Mouse (Mus musculus) mouse trophoblast stem cell (cell line): ENCODE results near the gene Traf3.

Source experiments
- in situ Hi-C, 2 experiments: fragments of 300-500 bp; cut with MseI, MboI; formaldehyde crosslinking; loops; 2 replicates in 1 of 2; 3 replicates in 1 of 2; pipeline ENCODE4 v1.15.1; 2025

Traf3 gene

GRCm38 (mm10) chr12:111263650-111264049, 97.5 kb downstream of the Traf3 start:
- in situ Hi-C loops, result no loop called here

GRCm38 (mm10) chr12:111265212-111265611, 99.0 kb downstream of the Traf3 start:
- in situ Hi-C loops, result no loop called here

- in situ Hi-C loops, result no loop called here
These were observed 100.4 kb downstream of the Traf3 start for GRCm38 (mm10) chr12:111266592-111266991.

- in situ Hi-C loops, result no loop called here
These were observed 101.6 kb downstream of the Traf3 start for GRCm38 (mm10) chr12:111267673-111268325.

GRCm38 (mm10) chr12:111270629-111271277, 104.6 kb downstream of the Traf3 start, which contains the start of gene Amn:
TSS of gene Amn (plus strand) at chr12:111271095.
- in situ Hi-C loops, result no loop called here

DNA sequence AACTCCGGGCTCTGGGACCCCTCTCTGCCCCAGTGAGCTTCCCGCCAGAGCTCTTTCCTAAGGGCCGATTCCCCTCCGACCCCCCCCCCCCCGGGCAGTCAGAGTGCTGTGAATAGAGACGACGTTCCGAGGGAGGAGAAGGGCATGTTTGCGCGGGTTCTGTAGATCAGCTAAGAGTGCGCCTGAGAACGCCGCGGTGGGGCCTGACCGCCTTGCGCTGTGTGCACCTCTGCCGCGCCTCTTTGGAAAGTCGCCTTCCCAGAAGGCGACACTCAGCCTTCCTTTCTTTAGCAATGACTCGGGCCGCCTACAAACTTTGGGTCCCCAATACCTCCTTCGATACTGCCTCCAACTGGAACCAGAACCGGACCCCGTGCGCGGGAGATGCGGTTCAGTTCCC, 105.2 kb downstream of the Traf3 start:
- in situ Hi-C loops, result no loop called here

GRCm38 (mm10) chr12:111271966-111272365, 105.8 kb downstream of the Traf3 start:
- in situ Hi-C loops, result no loop called here

GRCm38 (mm10) chr12:111272420-111272819, 106.2 kb downstream of the Traf3 start:
- in situ Hi-C loops, result no loop called here

- in situ Hi-C loops, result no loop called here
These were observed 107.8 kb downstream of the Traf3 start for GRCm38 (mm10) chr12:111274006-111274405.

DNA sequence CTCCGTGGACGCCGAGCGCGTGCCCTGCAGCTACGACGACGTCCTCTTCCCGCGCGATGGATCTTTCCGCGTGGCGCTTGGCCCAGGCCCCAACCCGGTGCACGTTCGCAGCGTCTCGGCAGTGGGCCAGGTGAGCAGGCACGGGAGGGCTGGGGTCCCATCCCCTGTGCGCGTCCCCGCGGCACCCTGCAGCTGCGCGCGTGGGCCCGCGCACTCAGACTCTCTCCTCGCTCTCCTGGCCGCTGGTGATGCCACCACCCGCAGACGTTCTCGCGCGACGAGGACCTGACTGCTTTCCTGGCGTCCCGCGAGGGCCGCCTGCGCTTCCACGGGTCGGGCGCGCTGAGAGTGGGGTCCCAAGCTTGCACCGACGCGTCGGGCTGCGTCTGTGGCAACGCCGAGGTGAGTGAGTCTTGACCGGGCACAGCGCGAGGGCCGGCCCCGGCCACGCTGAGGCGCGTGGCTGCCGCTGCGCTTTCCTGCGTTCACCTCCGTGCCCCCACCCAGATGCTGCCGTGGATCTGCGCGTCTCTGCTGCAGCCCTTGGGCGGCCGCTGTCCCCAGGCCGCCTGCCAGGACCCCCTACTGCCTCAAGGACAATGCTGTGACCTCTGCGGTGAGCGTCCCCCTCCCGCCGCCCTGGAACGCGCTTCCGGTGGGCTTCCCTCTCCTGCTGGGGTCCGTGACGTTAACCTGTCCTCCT, 108.4 kb downstream of the Traf3 start:
- in situ Hi-C loops, result no loop called here

DNA sequence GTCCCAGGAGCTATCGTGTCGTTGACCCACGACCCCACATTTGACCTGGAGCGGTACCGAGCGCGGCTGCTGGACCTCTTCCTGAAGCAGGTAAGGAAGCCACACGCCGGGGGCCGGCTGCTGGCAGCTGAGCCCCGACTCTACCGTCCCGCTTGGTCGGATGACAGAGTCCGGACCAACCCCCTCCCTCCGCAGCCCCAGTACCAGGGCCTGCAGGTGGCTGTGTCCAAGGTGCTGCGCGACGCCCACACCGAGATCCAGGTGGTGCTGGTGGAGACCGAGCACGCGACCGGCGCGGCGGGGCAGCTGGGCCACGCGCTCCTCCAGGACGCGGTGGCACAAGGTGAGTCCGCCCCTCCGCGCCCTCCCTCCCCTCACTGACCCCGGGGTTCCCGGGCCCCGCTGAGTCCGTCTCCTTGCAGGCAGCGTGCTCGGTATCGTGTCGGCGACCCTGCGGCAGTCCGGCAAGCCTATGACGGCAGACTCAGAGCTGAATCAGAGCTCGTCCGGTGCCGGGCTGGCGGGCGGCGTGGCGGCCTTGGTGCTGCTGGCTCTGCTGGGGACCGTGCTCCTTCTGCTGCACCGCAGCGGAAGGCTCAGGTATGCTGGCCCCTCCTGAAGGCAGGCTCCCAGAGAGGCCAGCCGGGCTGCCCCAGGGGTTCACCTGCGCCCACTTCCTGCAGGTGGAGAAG, 109.1 kb downstream of the Traf3 start:
- in situ Hi-C loops, result no loop called here

DNA sequence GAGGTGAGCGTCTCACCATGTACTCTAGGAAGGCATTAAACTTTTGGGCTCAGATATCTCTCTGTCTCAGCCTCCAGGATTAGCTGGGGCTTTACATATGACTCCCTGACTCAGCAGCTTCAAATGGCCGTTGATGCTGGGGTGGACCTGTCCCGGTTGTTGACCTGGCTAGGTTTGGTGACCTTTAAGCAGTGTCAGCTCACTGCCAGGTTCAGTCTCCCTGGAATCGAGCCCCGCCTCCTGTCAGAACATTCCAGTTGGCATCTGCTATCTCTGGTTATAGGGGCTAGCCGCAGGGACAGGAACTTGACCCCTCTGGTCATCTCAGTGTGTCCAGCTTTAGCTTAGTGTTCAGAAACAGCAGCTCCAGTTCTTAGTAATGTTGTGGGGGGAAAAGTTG, 110.2 kb downstream of the Traf3 start:
- in situ Hi-C loops, result no loop called here

GRCm38 (mm10) chr12:111283573-111283972, 117.4 kb downstream of the Traf3 start:
- in situ Hi-C loops, result no loop called here

- in situ Hi-C loops, result no loop called here
These were observed 118.4 kb downstream of the Traf3 start for GRCm38 (mm10) chr12:111284532-111284931.

- in situ Hi-C loops, result no loop called here
These were observed 126.9 kb downstream of the Traf3 start for GRCm38 (mm10) chr12:111293025-111293424.

DNA sequence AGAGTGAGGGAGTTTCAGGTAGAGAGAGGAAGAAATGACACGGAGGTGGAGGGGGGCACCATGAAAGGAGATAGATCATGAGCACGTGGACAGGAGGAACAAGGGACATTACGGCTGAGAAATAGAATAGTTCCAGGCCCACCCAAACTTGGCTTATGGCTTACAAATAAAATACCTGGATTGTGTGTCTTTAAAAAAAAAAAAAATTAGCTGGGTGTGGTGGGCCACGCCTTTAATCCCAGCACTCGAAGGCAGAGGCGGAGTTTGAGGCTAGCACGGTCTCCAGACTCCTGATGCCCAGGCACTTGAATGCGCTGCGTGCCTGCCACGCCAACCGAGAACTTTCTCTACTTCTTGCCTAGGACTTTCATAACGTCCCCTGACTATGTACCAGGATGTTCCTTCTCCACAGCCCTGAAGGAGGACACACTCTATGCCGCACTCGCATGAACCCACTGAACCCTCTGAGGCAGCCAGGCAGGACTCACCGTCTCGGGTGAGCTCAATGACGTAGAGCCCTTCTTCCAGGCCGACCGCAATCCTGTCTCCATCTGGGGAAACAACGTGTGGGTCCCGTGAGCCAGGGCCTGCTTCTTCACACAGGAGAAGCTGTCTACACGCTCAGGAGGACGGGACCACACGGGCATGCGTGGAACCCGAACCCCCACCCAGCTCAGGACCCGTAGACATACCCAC, 135.3 kb downstream of the Traf3 start:
- in situ Hi-C loops, result no loop called here

DNA sequence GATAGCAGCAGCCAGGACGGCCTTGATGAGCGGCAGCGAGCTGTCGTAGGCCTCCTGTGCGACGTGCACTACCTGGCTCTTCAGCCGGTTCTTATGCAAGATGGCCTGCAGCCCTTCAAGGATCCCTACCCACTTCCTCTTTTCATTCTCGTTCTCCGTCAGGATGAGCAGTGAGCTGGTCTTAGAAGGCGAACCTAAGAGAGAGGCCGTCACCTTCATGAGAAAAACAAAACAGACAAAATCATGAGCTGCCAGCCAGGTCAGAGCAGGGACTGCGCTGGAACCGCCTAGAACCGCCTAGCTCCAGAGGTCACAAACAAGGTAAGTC, 135.8 kb downstream of the Traf3 start:
- in situ Hi-C loops, result no loop called here

DNA sequence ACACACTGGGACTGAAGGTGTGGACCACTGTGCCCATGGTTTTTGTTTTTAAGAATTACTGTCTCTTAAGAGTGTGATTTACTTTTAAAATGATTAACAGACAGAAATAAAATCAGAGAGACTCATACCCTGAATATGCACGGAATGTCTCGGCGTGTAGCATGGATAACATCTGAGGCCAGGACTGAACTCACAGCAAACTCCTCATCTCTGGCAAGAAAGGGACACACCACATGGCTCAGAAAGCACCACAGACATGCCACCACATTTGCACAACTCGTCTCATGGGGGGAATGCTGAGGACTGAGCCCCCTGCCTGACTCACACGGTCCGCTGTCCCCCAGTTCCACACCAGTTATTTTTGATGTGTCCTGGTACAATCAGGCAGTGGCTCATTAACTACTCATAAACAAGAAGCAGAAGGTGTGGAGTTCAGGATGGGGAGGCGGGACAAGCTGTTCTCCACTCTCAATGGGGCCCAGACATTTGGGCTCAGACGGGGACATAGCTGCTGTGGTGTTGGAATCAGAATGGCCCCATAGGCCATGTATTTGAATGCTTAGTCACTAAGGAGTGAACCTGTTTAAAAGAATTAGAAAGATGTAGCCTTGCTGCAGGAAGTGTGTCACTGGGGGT, 137.7 kb downstream of the Traf3 start:
- in situ Hi-C loops, result no loop called here

GRCm38 (mm10) chr12:111306821-111307220, 140.7 kb downstream of the Traf3 start:
- in situ Hi-C loops, result no loop called here

DNA sequence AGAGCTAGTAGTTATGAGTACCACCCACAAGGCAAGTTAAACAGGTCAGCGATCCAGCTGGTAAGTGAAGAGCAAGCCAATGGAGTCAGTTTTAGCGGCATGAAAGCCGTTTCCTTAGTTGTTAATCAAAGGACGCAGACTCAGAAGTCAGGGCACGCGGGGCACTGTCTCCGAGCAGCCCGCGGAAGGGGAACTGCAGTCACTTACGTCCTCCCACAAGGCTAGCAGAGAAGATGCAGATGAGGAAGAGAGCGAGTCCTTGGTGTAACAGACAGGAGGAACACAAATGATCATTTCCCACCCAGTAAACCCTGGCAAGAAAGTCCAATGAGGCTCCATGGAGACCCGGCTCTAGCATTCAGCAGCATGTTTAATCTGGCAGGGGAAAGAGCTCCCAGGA, 143.1 kb downstream of the Traf3 start:
- in situ Hi-C loops, result no loop called here

GRCm38 (mm10) chr12:111309931-111310330, 143.8 kb downstream of the Traf3 start:
- in situ Hi-C loops, result no loop called here
